Mouse (Mus musculus) hindbrain, embryonic 13.5 days (tissue): ENCODE results near the gene Eva1b. TPM values are rescaled to one million over a fixed set of nuclear protein-coding genes. Genes with fewer than 3 reads are reported as not detected.
"Not testable (repeated sequence)": the region's sequence is repeated elsewhere in the genome, so short reads cannot be mapped to it uniquely, and the experiment has no call there.

Source experiments
- ATAC-seq: fragments of 200-750 bp; cut with Nextera tagmentation; 2 replicates; pipeline ENCODE4 v1.8.0; 2017; ENCODE audit warnings: moderate TSS enrichment; ENCODE audit not compliant: low FRiP score
- H3K27ac ChIP-seq: fragments of 300-500 bp; sonication (generic); 2 replicates; pipeline ENCODE4 v1.5.1; 2015; ENCODE audit warnings: inconsistent platforms, mild to moderate bottlenecking, moderate library complexity
- H3K27me3 ChIP-seq: fragments of 300-500 bp; sonication (generic); 2 replicates; pipeline ENCODE4 v1.6.1; 2015; ENCODE audit warnings: mild to moderate bottlenecking, inconsistent platforms
- H3K36me3 ChIP-seq: fragments of 300-500 bp; sonication (generic); 2 replicates; pipeline ENCODE4 v1.6.1; 2015; ENCODE audit warnings: mild to moderate bottlenecking, inconsistent platforms
- H3K4me1 ChIP-seq: fragments of 300-500 bp; sonication (generic); replicated peaks from 2 replicates; pipeline ENCODE4 v1.6.1; 2015; ENCODE audit warnings: inconsistent platforms
- H3K4me2 ChIP-seq: fragments of 300-500 bp; sonication (generic); 2 replicates; pipeline ENCODE4 v1.6.1; 2015; ENCODE audit warnings: inconsistent platforms, mild to moderate bottlenecking, moderate library complexity
- H3K4me3 ChIP-seq: fragments of 300-500 bp; sonication (generic); 2 replicates; pipeline ENCODE4 v1.5.1; 2015; ENCODE audit warnings: mild to moderate bottlenecking, inconsistent platforms
- H3K9ac ChIP-seq: fragments of 300-500 bp; sonication (generic); 2 replicates; pipeline ENCODE4 v1.6.1; 2015; ENCODE audit warnings: mild to moderate bottlenecking, inconsistent platforms
- H3K9me3 ChIP-seq: fragments of 300-500 bp; sonication (generic); 2 replicates; pipeline ENCODE4 v1.6.1; 2016; ENCODE audit warnings: inconsistent platforms
- WGBS: fragments of 180-500 bp; shearing (Covaris S2); methylation state at CpG from one replicate; pipeline ENCODE4 v1.1.7; 2015; 5-methylcytosine and 5-hydroxymethylcytosine counted together
- polyA plus RNA-seq: library from polyadenylated mRNA; unstranded; fragments of >200 nt; fragmentation: Nextera tagmentation; extraction: Ambion mirVana; gene quantifications from 2 replicates; pipeline ENCODE4 v1.2.1, GENCODE M21; 2015

Eva1b gene
- polyA plus RNA-seq, 1 experiment from 2014 or later = 15.0 TPM

DNA sequence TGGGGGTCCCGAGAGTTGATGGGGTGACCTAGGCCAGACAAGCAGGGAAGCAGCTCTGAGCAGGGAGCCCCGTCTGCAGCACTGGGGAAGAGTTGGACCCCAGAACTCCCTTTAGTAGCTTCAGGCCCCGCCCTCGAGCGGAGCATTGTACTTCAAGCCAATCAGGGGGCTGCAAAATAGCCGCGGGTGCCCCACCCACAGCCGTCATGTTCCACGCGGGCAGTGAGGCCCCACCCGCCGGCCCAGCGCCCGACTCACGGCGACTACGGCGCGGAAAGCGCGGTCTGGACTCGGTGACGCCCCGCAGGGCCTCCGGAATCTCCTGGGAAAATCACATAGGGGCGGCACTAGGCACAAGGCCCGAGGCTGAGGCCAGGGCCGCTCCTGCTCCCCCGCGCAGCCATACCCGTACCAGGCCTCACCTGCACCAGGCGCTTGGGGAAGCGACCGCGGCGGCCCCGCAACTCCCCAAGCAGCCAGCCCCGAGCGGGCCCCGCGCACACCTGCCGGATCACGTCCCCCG lies 15.1 kb downstream of the Eva1b start:
- 0 out of 2 replicates have a peak overlapping the region, but pooled peaks have one; percentile 37 for H3K27ac ChIP-seq
- H3K4me3 ChIP-seq = peak overlapping the region; percentile 48
- H3K4me2 ChIP-seq = peak overlapping the region; percentile 95
- peak; percentile 88 for ATAC-seq
- under 1% methylated on average over 44 of the region's 44 CpGs for WGBS
- H3K36me3 ChIP-seq = peaks cover 24% of the 10 kb centered on the region
- no peaks in the 10 kb centered on the region for H3K27me3 ChIP-seq
- peak overlapping the region; percentile 81 for H3K9ac ChIP-seq
- no peaks in the 10 kb centered on the region for H3K9me3 ChIP-seq
- H3K4me1 ChIP-seq = peaks cover 14% of the 10 kb centered on the region

GRCm38 (mm10) chr4:126163067-126163659 lies 15.6 kb downstream of the Eva1b start, which contains the start of gene Sh3d21:
Gene Sh3d21 (minus strand): TSS chr4:126163491.
- 8% methylated on average over 22 of the region's 22 CpGs for WGBS
- H3K9me3 ChIP-seq = no peaks in the 10 kb centered on the region
- peak within 1 kb of the TSS; percentile 81 for H3K9ac ChIP-seq
- H3K4me1 ChIP-seq = peaks cover 14% of the 10 kb centered on the region
- peak; percentile 64 for ATAC-seq
- H3K4me3 ChIP-seq = peak within 1 kb of the TSS; percentile 48
- no peaks in the 10 kb centered on the region for H3K27me3 ChIP-seq
- H3K36me3 ChIP-seq = peaks cover 29% of the 10 kb centered on the region
- H3K27ac ChIP-seq = 0 out of 2 replicates have a peak within 1 kb of the TSS, but pooled peaks have one; percentile 37
- H3K4me2 ChIP-seq = peak within 1 kb of the TSS; percentile 95

DNA sequence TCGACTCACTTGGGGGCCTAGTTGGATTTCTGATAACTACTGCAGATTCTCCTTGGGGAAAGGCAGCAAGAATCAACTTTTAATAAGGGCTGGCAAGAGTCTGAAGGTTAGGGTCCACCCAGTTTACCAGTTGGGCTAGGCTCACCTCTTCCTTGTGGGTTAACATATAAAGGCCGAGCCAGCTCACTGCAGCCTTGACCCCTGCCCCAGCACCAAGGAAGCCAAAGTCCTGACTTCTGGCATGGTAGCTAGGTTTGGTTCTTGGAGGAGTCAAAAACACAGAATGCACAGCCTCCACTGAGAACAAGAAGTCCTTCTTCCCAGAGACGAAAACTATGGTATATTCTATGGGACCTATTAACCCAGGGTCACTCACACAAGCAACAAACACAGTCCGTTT lies 16.1 kb downstream of the Eva1b start:
- Histone ChIP-seq H3K27ac (no peak overlapping the region), H3K36me3 (peaks cover 34% of the 10 kb centered on the region), H3K9ac (peak overlapping the region; percentile 81; the same call in 1 of the 2 replicates), H3K4me2 (peak overlapping the region; percentile 95; the same call in 1 of the 2 replicates), H3K27me3 (no peaks in the 10 kb centered on the region), H3K4me3 (no peak overlapping the region; the same call in 1 of the 2 replicates), H3K4me1 (peaks cover 14% of the 10 kb centered on the region), H3K9me3 (no peaks in the 10 kb centered on the region)
- WGBS = 70% methylated on average over 4 of the region's 4 CpGs
- ATAC-seq = no peak

DNA sequence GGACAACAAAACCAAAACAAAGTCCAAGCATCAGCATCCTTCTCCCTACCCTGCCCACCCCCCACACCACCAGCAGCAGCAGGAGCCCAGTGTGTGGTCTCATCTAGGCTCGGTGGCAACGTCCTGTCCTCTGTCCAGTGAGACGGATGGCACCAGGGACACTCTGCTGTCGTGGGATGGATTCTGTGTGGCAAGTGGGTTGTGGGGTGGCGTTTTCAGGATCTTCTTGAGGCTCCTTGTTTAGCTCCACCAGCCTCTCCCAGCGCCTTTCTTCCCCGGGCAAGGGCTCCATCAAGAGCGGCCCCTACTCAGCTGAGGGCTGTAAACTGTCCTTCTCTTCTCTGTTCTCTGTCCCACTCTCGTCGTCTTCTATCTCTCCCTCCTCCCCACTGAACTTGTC lies 17.5 kb downstream of the Eva1b start:
- Histone ChIP-seq H3K4me1 (peaks cover 14% of the 10 kb centered on the region), H3K36me3 (peaks cover 48% of the 10 kb centered on the region)
- ATAC-seq, H3K27ac ChIP-seq, H3K27me3 ChIP-seq, H3K4me2 ChIP-seq, H3K9me3 ChIP-seq, H3K4me3 ChIP-seq, H3K9ac ChIP-seq: not testable (repeated sequence)
- 73% methylated on average over 8 of the region's 10 CpGs for WGBS

- H3K9me3 ChIP-seq = no peaks in the 10 kb centered on the region
Observed at GRCm38 (mm10) chr4:126166084-126166483, 18.5 kb downstream of the Eva1b start.

DNA sequence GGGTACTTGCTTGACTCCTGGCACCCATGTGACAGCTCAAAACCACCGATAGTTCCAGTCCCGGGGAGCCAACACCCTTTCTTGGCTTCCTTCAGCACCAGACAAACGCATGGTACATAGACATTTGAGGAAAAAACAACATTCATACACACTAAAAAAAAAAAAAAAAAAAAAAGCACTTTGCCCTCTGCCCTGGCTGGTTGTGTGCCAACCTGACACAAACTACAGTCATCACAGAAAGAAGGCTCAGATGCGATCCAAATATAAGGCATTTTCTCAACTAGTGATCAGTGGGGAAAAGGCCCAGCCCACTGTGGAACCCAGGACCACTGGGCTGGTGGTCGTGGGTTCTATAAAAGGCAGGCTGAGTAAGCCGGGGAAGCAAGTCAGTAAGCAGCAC lies 21.3 kb downstream of the Eva1b start:
- peaks cover 81% of the 10 kb centered on the region for H3K36me3 ChIP-seq
- ATAC-seq = no peak
- no peak overlapping the region for H3K9ac ChIP-seq
- no peaks in the 10 kb centered on the region for H3K9me3 ChIP-seq
- no peak overlapping the region for H3K4me2 ChIP-seq
- no peak overlapping the region for H3K27ac ChIP-seq
- 92% methylated on average over 6 of the region's 6 CpGs for WGBS
- no peaks in the 10 kb centered on the region for H3K4me1 ChIP-seq
- no peak overlapping the region for H3K4me3 ChIP-seq
- no peaks in the 10 kb centered on the region for H3K27me3 ChIP-seq

More at GRCm38 (mm10) chr4:126166084-126166483, 18.5 kb downstream of the Eva1b start:
- Histone ChIP-seq H3K27ac (no peak overlapping the region), H3K36me3 (peaks cover 56% of the 10 kb centered on the region), H3K4me3 (no peak overlapping the region), H3K9ac (no peak overlapping the region), H3K4me1 (peaks cover 14% of the 10 kb centered on the region), H3K27me3 (no peaks in the 10 kb centered on the region), H3K4me2 (no peak overlapping the region)
- ATAC-seq = no peak
- WGBS = 89% methylated on average over 3 of the region's 3 CpGs

- not testable (repeated sequence) for H3K9ac ChIP-seq, H3K9me3 ChIP-seq, H3K4me2 ChIP-seq, H3K27ac ChIP-seq, H3K27me3 ChIP-seq, ATAC-seq, H3K4me1 ChIP-seq, H3K4me3 ChIP-seq
- 97% methylated on average over 5 of the region's 5 CpGs for WGBS
- peaks cover 94% of the 10 kb centered on the region for H3K36me3 ChIP-seq
Observed at GRCm38 (mm10) chr4:126170737-126171136, 23.2 kb downstream of the Eva1b start.

DNA sequence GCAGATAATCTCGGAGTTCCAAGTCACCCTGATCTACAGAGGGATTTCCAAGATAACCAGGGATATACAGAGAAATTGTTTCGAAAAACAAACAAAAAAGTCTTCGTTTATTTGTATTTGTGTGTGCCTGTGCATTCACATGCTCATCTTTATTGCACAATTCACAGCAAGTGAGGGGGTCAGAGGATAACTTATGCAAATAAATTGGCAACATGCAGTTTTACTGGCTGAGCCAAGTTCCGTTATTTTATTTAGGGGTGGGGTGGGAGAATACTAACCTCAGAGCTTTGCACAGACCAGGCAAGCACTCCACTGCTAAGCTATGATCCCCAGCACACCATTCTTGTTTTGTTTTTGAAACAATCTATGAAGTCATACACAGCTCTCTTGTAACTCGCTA lies 26.3 kb downstream of the Eva1b start:
- Histone ChIP-seq H3K9ac (no peak overlapping the region), H3K4me1 (no peaks in the 10 kb centered on the region), H3K4me2 (no peak overlapping the region), H3K27ac (no peak overlapping the region), H3K9me3 (no peaks in the 10 kb centered on the region), H3K36me3 (peaks cover 90% of the 10 kb centered on the region), H3K27me3 (no peaks in the 10 kb centered on the region), H3K4me3 (no peak overlapping the region)
- 96% methylated on average over 5 of the region's 5 CpGs for WGBS
- no peak for ATAC-seq

- not testable (repeated sequence) for H3K27ac ChIP-seq, H3K4me2 ChIP-seq, H3K27me3 ChIP-seq, H3K9me3 ChIP-seq, H3K9ac ChIP-seq, H3K4me1 ChIP-seq, H3K4me3 ChIP-seq, ATAC-seq
- peaks cover 88% of the 10 kb centered on the region for H3K36me3 ChIP-seq
- WGBS = 87% methylated on average over 7 of the region's 7 CpGs
Observed at GRCm38 (mm10) chr4:126175980-126176379, 28.4 kb downstream of the Eva1b start.

GRCm38 (mm10) chr4:126181170-126181957 lies 33.8 kb downstream of the Eva1b start:
- no peak overlapping the region for H3K4me3 ChIP-seq
- no peak for ATAC-seq
- H3K36me3 ChIP-seq = peaks cover 50% of the 10 kb centered on the region
- no peaks in the 10 kb centered on the region for H3K4me1 ChIP-seq
- H3K27me3 ChIP-seq = no peaks in the 10 kb centered on the region
- no peak overlapping the region for H3K27ac ChIP-seq
- no peak overlapping the region for H3K4me2 ChIP-seq
- no peak overlapping the region for H3K9ac ChIP-seq
- WGBS = 65% methylated on average over 7 of the region's 7 CpGs
- H3K9me3 ChIP-seq = no peaks in the 10 kb centered on the region

DNA sequence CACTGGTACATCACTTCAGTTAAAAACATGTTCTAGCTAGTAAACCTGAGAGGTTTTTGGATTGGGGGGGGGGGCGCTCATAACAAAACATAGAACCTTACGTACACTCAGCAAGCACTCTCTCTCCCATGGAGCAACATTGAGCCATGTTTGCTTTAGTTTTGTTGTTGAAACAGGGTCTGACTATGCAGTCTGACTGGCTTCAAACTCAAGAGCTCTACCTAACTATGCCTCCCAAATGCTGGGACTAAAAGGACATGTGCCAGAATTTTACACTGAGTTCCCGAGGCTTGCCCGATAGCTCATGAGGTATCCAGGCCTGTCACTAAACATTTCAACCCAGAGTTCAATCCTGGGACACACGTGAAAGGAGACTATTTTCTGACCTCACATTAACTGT lies 35.5 kb downstream of the Eva1b start:
- no peak for ATAC-seq
- no peak overlapping the region for H3K4me3 ChIP-seq
- peaks cover 36% of the 10 kb centered on the region for H3K36me3 ChIP-seq
- H3K4me2 ChIP-seq = no peak overlapping the region
- no peaks in the 10 kb centered on the region for H3K4me1 ChIP-seq
- no peak overlapping the region for H3K27ac ChIP-seq
- 89% methylated on average over 5 of the region's 5 CpGs for WGBS
- no peaks in the 10 kb centered on the region for H3K9me3 ChIP-seq
- no peaks in the 10 kb centered on the region for H3K27me3 ChIP-seq
- H3K9ac ChIP-seq = no peak overlapping the region

DNA sequence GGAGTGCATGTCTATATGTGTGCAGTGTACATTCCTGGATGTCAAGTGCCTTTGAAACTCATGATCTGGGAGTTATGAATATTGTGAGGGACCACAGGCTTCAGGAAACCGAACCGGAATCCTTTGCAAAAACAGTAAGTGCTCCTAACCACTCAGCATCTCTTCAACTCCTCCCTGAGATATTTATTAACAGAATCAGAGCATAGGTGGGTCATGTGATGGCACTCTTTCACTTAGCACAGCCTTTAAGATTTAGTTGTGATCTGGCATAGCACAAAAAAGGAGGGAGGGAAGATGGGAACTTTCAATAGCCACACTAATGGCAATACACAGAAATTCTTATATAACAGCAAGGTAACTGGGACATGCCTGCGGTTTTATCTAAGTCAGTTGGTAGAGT lies 39.6 kb downstream of the Eva1b start:
- Histone ChIP-seq H3K36me3 (peaks cover 21% of the 10 kb centered on the region), H3K9ac (no peak overlapping the region), H3K9me3 (no peaks in the 10 kb centered on the region), H3K4me2 (no peak overlapping the region), H3K27me3 (no peaks in the 10 kb centered on the region), H3K27ac (no peak overlapping the region), H3K4me3 (no peak overlapping the region), H3K4me1 (no peaks in the 10 kb centered on the region)
- no peak for ATAC-seq
- WGBS = 98% methylated on average over 3 of the region's 3 CpGs
